Mouse (Mus musculus) kidney, postnatal 36 days (tissue): Measurements from ENCODE around the gene Pgrmc2.
A peak's percentile ranks its signal among the peaks of the same experiment; 100 is the strongest.

Experiments used
- DNase-seq, 2 experiments: peaks; one replicate each; pipeline ENCODE4 v3.0.0; 2021 to 2022; ENCODE audit warnings: mixed read lengths in 2 of 2

Gene Pgrmc2

GRCm38 (mm10) chr3:41082885-41083789 is at the start of gene Pgrmc2:
Pgrmc2 (minus strand) TSS chr3:41083046.
- DNase-seq, result peak; percentile 99

DNA sequence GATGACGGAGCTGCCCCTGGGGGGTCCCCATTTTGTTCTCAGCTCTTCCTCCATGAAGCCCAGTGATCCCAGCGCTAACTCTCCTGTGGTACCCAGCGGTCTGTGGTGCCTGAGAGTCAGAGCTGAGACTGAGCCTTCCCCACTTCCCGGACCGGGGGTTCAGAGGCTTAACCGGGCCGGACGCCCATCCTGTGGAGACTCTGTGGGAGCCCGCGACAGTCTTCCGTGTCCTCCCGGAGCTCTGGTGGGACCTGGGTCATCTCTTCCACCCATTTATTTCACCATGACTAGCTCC is 41.1 kb upstream of the Pgrmc2 start:
- DNase-seq, result no peak

DNA sequence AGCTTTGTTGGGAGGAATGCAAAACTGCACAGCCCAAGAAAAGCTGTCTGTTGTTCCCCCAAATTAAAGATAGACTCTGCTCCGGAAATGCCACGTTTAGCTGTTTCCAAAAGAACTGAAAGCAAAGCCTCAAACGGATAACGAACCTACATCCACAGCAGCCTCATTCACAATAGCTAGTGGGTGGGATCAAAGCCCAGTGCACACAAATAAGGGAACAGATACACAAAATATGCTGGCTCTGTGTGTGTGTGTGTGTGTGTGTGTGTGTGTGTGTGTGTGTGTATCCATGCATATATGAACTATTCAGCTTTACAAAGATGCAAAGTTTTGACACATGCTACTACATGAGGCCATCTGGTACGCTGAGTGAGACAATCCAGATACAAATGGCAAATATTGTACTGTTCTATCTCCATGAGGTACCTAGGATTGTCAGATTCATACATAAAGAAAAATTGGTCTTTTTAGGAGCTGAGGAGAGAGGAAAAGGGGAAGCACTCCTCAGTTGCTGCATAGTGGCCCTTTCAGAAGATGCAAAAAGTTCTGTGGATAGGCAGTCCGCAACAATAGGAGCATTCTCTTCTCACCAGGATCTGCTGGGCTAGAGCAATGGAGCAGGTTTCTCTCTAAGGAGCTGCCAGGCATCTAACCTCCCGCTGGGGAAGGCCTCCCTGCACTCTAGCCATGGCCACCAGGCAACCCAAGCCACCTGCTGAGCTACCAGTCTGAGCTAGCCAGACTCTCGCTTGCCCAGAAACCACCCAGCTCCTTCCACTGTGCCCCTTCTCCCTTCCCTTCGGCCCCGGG is 40.5 kb upstream of the Pgrmc2 start:
- no peak for DNase-seq

DNA sequence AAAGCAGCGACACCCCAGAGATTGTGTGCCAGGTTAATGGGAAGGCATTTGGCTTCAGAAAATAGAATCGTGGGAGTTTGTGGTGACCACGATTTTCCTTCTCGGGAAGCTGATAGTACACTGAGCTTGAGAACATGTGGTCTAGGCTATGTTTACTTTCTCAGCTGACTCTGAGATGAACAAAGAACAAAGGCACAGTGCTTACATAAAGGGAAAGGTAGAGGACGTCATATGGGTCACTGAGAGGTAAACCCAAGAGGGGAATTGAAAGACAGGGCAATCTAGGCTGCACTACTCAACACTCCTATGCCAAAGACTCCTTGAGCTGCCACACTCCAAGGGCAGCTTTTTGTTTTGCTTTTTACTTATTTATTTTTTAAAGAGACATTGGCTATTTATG is 35.3 kb upstream of the Pgrmc2 start:
- DNase-seq, result no peak

DNA sequence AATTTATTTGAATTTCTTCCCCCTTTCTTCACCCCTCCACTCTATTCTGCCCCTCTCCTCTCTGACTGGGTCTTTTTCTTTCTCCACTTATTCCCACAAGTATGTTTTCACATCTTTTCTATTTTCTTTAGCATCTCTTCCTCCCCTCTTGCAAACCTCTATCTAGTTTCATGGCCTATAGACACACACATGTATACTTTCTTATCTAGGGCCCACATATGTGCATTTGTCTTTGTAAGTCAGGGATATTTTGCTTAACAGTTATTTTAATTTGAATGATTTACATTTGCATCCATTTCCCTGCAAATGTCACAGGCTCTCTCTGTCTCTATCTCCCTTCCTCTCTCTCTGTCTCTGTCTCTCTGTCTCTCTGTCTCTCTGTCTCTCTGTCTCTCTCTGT is 34.6 kb upstream of the Pgrmc2 start:
- DNase-seq, result no peak

DNA sequence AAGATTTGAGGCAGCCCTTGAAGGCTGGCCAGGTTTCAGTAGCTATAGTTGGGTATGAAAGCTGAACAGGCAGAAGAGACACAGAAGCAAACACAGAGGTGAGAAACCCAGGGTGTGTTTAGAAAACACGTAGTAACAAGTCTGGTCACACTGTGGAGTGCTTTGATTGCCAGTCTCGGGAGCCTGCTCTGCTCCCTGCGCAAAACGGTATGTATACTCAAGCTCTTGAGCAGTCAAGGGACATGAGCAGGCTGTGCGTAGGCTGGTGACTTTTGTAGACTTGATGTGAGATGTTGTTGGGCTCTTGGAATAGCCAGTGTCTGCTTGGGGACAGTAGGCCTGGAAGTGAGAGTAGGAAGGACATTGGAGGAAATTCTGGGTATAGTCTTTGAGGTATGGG is 30.3 kb upstream of the Pgrmc2 start:
- DNase-seq, result no peak

- DNase-seq, result peak; percentile 19 to 55
Measured at GRCm38 (mm10) chr3:41108306-41108785, 25.5 kb upstream of the Pgrmc2 start.

GRCm38 (mm10) chr3:41107600-41108305 is 24.9 kb upstream of the Pgrmc2 start:
- peak in 1 of 2 experiments; percentile 18 for DNase-seq

DNA sequence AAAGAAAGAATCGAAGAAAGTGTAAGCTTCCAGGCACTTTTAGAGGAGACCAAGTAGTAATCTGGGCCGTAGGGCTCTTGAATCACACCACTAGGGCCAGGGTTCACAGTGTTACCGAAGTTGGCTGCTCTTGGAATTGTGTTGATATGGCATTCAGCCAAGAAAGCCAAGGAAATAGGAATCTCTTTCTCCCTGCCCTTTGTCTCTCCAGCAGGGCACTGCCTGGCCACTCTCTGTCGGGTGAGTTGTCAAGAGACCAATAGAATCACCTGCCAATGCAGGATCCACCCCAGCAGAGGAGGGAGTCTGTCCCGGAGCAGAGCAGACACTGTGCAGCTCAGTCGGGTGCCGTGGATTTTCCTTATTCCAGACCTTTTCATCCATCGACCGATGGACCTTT is 19.1 kb upstream of the Pgrmc2 start:
- no peak for DNase-seq

- DNase-seq, result no peak
Measured at GRCm38 (mm10) chr3:41100157-41100556, 17.3 kb upstream of the Pgrmc2 start.

DNA sequence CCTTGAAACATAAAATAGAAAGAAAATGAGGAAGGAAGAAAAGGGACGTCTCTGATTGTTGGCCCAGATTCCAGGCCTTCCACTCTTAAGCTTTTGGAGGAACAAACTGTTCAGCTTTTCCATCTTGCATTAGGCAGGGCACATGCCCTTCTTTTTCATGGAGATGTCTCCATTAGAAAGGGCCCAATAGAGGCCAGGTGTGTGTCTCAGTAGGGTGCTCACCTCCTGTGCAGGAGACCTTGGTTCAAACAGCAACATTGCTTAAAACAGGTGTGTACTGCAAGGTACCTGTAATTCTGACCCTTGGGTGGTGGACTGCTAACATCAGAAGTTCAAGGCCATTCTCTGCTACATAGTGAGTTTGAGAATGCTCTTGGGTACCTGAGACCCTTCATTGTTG is 16.8 kb upstream of the Pgrmc2 start:
- no peak for DNase-seq

DNA sequence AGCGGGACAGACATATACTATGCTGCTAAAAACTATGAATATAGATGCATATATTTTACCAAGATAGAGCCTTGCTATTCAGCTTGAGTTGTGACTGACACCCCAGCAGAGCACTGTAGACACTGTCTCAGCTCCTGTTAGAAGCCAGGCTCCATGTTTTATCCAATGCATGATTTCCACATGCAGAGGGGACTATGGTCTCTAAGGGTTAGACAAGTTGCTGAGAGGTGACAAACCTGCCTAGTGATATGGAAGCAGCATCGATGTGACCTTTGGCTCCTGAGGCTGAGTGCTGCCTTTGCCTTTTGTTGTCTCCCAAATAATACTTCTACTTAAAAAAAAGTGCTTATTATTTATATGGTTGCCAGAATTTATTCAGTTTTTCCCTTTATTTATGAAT is 10.4 kb upstream of the Pgrmc2 start:
- no peak for DNase-seq

DNA sequence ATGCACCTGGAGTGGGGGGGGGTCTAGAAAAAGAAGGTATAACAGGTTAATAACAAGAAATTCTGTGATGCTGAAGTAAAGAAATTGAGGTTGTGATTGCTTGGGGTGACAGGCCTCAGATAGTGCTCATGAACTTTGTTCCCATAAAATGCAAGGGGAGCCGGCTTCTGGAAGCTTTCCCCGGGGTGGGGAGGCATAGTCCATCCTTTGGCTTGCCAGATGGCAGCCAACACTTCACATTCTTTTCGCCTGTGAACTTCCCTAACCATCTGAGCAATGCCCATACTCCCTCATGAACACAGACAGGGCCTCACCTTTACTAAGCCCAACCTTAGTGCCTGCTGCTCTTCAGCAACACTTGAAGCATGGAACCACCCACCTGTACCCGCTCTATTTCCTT is 9.5 kb upstream of the Pgrmc2 start:
- peak; percentile 45 to 62 for DNase-seq

DNA sequence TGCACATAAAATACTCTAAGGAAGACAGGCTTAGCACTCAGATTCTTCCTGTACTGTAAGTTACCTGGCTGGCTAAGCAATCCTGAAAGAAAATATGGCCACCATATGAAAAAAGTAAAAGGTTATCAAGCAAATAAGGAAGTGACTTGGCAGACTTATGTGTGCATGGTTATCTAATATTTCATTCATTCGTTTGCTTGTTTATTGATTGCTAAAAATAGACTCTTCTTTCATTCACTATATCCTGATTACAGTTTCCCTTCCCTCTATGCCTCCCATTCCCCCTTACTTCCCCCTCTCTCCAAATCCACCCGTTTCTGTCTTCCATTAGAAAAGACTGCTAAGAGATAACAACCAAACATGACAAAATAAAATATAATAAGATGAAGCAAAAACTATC is 8.0 kb upstream of the Pgrmc2 start:
- DNase-seq, result no peak

DNA sequence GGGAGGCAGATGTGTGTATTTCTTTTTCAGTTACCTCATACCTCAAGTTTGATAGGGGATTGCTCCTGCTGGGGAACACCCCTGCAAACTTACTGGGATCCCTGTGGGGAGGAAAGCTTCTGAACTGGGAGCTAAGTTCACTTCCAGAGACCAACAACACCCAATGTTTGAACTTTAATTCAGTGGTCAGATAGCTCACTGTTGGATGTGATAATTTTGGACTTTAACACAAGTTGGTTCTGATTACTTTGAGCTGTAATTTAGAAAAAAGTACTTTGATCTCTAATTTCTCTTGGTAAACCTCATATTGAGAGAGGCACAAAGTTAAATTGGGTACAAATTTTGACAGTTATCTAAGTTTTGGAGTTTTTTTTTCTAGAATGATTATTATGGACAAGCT is 4.2 kb upstream of the Pgrmc2 start:
- no peak for DNase-seq

GRCm38 (mm10) chr3:41084421-41084820 is 1.6 kb upstream of the Pgrmc2 start:
- no peak for DNase-seq

GRCm38 (mm10) chr3:41083790-41084112 is 905 bp upstream of the Pgrmc2 start:
- DNase-seq, result no peak

DNA sequence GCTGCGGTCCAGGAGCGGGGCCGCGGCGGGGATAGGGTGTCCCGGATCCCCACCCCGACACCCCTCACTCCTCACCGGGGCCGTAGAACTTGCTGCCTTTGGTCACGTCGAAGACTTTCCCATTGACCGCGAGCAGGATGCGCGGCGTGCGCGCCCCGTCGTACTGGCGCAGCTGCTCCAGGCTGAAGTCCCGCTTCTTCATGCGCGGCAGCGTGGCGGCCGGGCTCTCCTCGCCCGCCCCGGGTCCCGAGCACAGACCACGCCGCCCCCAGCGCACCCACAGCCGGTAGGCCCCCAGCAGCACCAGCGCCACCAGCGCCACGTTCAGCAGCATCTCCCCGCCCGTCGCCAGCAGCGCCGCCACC is 344 bp downstream of the Pgrmc2 start:
- DNase-seq, result peak in 1 of 2 experiments; percentile 17

DNA sequence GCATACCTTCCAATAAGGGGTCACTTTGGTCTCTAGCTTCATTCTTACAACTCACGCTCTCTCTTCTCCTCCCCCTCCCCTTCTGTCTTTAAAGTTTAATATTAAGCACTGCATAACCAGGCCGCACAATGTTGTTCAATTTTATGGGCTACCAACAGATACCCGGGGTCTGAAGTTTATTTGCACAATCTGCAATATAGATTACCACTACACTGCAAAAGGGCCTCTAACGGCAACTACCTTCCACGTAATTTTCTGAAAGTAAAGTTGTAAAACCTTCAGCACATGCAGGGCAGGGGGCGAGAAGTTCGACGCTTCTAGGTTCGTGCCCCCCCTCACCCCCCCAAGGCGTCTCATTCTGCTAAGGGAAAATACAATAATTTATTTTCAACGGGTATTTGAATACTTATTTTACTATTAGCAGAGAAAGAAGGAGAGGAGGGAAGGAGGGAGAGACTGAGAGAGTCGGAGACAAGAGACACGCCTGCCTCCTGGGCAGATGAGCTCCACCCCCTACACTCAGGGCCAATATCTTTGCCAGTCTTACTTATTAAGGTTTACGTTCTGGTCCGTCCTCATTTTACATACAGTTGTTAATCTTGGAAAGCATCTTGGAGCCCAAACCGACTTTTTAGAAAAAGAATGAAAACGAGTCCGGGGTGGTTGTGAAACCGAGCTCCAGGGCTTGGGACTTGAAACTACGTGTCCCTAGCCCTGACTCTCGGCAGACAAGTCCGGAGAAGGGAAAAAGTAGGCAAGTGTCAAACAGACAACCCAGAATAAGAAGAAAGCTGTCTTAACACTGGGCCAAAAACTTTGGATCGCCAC is 1.2 kb downstream of the Pgrmc2 start:
- DNase-seq, result peak; percentile 46 to 49

DNA sequence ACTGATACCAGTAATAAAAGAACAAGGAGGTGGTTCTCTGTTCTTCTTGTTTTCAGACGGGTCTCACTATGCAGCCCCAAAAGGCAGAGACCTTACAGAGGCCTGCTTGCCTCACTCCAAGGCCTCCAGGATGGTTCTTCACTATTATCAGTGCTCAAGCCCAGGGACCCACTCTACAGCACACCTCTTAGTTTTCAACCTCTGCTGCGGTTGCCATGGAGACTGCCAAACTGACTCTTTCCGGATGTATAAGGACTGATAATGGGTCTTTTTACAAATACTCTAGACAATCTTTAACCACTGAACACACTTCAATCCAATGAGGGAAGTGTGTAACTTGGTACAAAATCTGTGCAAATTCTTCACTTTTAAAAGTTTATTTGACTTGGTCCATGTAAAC is 2.1 kb downstream of the Pgrmc2 start:
- DNase-seq, result peak in 1 of 2 experiments; percentile 13

- DNase-seq, result no peak
Measured at GRCm38 (mm10) chr3:41078673-41079072, 4.2 kb downstream of the Pgrmc2 start.

DNA sequence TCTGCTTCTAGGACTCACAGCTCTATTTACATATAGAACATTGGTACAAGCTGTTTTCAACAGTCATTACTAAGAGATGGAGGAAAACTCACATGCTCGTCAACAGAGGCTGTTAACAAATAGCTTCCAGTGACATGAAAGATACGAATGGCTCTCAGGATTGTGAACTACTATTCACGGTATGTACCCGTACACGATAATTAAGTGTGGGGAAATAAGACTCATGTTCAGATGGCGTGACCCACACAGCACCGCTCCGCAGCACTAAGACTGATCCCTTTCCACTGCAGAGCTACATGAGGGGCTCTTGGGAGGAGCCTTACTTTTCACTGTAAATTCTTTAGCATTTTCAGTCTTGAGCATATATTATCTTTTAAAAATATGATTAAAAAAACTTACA is 7.5 kb downstream of the Pgrmc2 start:
- no peak for DNase-seq

GRCm38 (mm10) chr3:41070519-41070918 is 12.3 kb downstream of the Pgrmc2 start:
- DNase-seq, result peak; percentile 19 to 27
